Mouse (Mus musculus): ENCODE results near the gene Pik3c2b.
"Not testable (repeated sequence)": the region's sequence is repeated elsewhere in the genome, so short reads cannot be mapped to it uniquely, and the experiment has no call there.

Pik3c2b gene

DNA sequence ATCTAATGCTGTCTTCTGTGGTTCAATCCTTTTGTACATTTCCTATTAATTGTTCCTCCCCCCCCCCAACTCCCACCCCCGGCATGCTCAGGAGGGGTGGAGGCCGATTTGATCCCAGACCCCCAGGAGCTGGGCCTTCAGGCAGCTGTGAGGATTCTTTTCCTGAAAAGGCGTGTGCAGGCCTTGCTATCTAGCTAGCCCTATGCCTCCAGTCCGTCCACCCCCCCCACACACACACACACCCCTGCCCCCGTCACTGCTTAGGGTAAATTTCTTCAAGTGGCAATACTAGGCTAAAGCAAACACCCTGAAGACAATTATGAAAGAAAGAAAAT, 12.5 kb upstream of the Pik3c2b start:
- DNase-seq (ENCODE audit: extremely low read depth, low read depth): no peak

GRCm38 (mm10) chr1:133033316-133034090, 12.0 kb upstream of the Pik3c2b start:
- peak; percentile 86 for DNase-seq (ENCODE audit: extremely low read depth, low read depth)

DNA sequence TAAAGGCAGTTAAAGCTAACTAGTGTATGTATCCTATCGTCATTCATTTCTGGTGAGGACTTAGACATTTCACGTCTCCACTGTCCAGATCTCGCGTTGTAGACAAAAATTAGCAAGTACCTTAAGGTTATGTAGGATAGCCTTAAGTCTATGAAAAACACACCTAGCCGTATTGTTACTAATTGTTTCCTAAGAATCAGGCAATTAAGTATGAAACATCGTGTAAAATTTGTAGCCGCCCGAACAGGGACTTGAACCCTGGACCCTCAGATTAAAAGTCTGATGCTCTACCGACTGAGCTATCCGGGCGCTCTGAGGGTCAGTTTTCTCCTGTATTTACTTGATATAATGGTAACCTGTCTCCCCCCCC, 11.4 kb upstream of the Pik3c2b start:
- peak; percentile 90 for DNase-seq (ENCODE audit: extremely low read depth, low read depth)

GRCm38 (mm10) chr1:133034682-133035081, 10.8 kb upstream of the Pik3c2b start:
- DNase-seq (ENCODE audit: extremely low read depth, low read depth): not testable (repeated sequence)

- peak; percentile 56 for DNase-seq (ENCODE audit: extremely low read depth, low read depth)
Observed at GRCm38 (mm10) chr1:133039505-133039949, 5.9 kb upstream of the Pik3c2b start.

- DNase-seq (ENCODE audit: extremely low read depth, low read depth): no peak
Observed at GRCm38 (mm10) chr1:133045861-133046440, 484 bp downstream of the Pik3c2b start.

GRCm38 (mm10) chr1:133046441-133046931, 1.0 kb downstream of the Pik3c2b start:
- DNase-seq (ENCODE audit: extremely low read depth, low read depth): no peak

- no peak for DNase-seq (ENCODE audit: extremely low read depth, low read depth)
Observed at GRCm38 (mm10) chr1:133047575-133047974, 2.1 kb downstream of the Pik3c2b start.

GRCm38 (mm10) chr1:133048690-133049089, 3.2 kb downstream of the Pik3c2b start:
- no peak for DNase-seq (ENCODE audit: extremely low read depth, low read depth)

GRCm38 (mm10) chr1:133050001-133050431, 4.5 kb downstream of the Pik3c2b start:
- no peak for DNase-seq (ENCODE audit: extremely low read depth, low read depth)

DNA sequence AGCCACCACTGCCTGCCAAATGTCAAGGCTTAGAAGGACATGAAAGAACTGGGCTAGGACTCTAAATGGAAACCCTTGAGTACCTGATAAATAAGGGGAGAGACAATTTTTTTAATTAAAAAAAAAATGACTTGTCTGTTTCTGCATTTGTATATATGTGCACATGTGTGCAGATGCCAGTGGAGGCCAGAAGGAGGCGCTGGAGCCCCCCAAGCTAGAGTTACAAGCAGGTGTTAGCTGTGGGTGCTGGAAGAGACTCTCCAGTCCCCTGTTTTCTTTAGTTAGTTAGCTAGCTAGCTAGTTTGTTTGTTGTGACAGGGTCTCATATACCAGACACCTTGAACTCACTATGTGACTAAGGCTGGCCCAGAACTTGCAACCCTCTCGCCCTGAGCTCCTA, 6.4 kb downstream of the Pik3c2b start:
- no peak for DNase-seq (ENCODE audit: extremely low read depth, low read depth)

- DNase-seq (ENCODE audit: extremely low read depth, low read depth): no peak
Observed at GRCm38 (mm10) chr1:133053034-133053433, 7.6 kb downstream of the Pik3c2b start.

- DNase-seq (ENCODE audit: extremely low read depth, low read depth): no peak
Observed at GRCm38 (mm10) chr1:133054326-133054725, 8.9 kb downstream of the Pik3c2b start.

GRCm38 (mm10) chr1:133057345-133058034, 12.0 kb downstream of the Pik3c2b start:
- DNase-seq (ENCODE audit: extremely low read depth, low read depth): no peak

DNA sequence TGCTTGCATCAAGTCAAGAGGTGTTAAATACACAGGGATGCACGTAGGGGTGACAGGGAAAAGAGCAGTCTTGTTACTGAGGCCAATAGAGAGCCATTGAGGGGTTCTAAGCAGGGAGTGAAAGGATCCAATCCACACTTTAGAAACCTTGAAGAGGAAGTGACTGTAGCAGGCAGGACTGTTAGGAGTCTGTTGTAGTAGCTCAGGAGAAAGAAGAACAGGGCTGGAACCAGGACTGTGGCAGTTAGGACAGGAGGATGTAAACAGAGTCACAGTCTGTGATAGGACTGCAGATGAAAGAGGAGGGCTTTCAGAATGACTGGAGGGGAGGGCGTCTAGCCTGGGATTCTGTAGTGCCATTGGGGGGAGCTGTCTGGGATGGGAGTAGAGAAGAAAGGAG, 14.1 kb downstream of the Pik3c2b start:
- no peak for DNase-seq (ENCODE audit: extremely low read depth, low read depth)

DNA sequence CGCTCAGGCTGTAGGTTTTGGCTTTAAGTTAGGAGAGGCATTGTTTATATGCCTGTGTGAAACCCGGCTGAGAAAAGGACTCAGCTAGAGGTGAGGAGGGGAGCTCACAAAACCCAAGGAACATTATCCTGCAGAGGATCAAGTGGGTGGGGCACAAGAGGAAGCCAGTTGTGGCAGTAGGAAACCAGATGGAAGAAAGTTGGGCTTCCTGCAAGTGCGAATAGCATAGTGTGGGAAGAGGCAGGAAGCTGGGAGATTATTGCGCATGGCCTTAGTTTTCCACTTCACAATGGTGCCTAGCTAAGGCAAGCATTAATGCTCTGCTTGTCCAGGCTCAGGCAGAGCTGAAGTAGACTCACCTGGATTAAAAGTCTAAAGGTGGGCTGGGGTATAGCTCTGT, 15.2 kb downstream of the Pik3c2b start:
- DNase-seq (ENCODE audit: extremely low read depth, low read depth): no peak

GRCm38 (mm10) chr1:133063164-133063563, 17.7 kb downstream of the Pik3c2b start:
- no peak for DNase-seq (ENCODE audit: extremely low read depth, low read depth)

GRCm38 (mm10) chr1:133068268-133068667, 22.8 kb downstream of the Pik3c2b start:
- no peak for DNase-seq (ENCODE audit: extremely low read depth, low read depth)

- no peak for DNase-seq (ENCODE audit: extremely low read depth, low read depth)
Observed at GRCm38 (mm10) chr1:133068669-133069274, 23.3 kb downstream of the Pik3c2b start.

DNA sequence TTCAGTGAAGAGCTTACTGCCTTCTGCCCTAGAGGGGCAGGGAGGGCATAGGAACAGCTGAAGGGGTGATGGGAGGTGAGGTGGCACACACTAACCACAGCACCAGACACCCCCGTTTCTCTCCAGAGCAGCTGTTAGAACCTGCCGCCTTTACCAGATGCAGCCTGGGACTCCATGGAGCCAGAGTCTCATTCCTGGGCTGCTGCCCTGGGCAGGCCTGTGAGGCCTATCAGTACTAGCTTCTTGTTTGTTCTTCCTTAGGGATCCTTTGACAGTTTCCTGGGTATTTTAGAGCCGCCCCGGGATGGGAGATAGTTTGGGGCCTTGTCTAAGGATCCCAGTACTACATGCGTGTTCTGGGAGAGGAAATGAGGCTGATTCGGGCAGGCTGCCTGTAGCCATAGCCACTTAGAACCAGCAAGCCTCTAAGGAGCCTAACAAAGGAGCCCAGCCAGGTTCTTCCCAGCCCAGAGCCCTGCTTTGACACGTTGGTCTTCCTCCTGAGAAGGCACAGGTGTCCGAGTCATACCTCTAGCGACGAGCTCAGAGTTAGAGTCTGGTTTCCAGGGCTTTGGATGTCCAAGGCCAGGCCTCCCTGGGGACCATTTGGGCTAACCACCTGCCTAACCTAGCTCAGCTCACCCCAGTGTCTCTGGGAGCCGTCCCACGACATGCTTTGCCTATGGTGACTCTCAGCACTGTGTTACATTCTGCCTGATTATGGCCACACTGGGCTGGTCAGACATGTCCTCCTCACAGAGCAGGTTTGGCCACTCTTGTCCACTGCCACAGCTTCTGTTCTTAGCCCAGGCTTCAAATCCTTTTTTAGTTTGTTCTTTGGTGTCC, 24.0 kb downstream of the Pik3c2b start:
- DNase-seq (ENCODE audit: extremely low read depth, low read depth): no peak

GRCm38 (mm10) chr1:133070157-133070556, 24.7 kb downstream of the Pik3c2b start:
- DNase-seq (ENCODE audit: extremely low read depth, low read depth): peak; percentile 48

Data from MEL-GATA-1-ER (cell line).